16 mouse cellular contexts compared by ENCODE assay signal in genomic region chr13:113583563-113583962, GRCm38 (mm10). TPM values are rescaled to one million over a fixed set of nuclear protein-coding genes. Genes with fewer than 3 reads are reported as not detected.
A peak's percentile ranks its signal among the peaks of the same experiment; 100 is the strongest.
DNase-seq lines count a peak whose midpoint lies in the region.
"Had no signal": no experiment of that assay in that cellular context is flagged by ENCODE, and none has a peak within 500 bp of the region (broad histone marks: within the 10 kb centered on the region; RNA-seq: fewer than 3 reads in every experiment).

No protein-coding gene starts in this region.

- intact Hi-C loops in heart, postnatal 14 days (cut with DNase I) = loop anchor here (5.0 kb wide), 1 partner anchor 34 kb away; the partner anchor contains the start of gene Snx18

- DNase-seq in heart, adult 11 months = peak; percentile 88
- no peak for DNase-seq in heart, postnatal 14 days
- DNase-seq in lung, adult 18-20 months = peak; percentile 51 to 60
- no peak for DNase-seq in lung, postnatal 14 days
- peak; percentile 30 for DNase-seq in Muller cell, postnatal 12 days (ENCODE audit: inconsistent ontology term)
- no peak for DNase-seq in layer of hippocampus, postnatal 36 days
- no peak for DNase-seq in adrenal gland, adult 18-20 months (ENCODE audit: low spot score in 2 of 2)
- DNase-seq: adrenal gland, adult 8-10 months; B cell, adult 2 months; cerebellum, adult 11 months; cerebellum, adult 8-10 months; cerebellum, postnatal 14 days; embryo, embryonic 11 days; gastrocnemius, adult 2 months; gastrocnemius, postnatal 25 days; heart, postnatal 4 days had no signal

RNA-seq across cellular contexts. Expression of gene Snx18, which starts 34.8 kb away (rescaled TPM):
- total RNA-seq in heart, postnatal 14 days (2021) = 10 to 100 TPM; 28.4 to 28.7 TPM
- 10 to 100 TPM; 21.6 to 22.7 TPM for total RNA-seq in layer of hippocampus, postnatal 36 days (2021)
- 10 to 100 TPM; 22.3 to 24.9 TPM for total RNA-seq in adrenal gland, adult 18-20 months (2021)

Comparison
In these comparisons a context has a peak if more than half of its experiments do, and no peak if none do; other contexts are left out.
1. DNase-seq: peak in heart, adult 11 months (single experiment), lung, adult 18-20 months (2 of 2) and Muller cell, postnatal 12 days (single experiment); none in heart, postnatal 14 days (0 of 2), lung, postnatal 14 days (single experiment), layer of hippocampus, postnatal 36 days (0 of 2) and adrenal gland, adult 18-20 months (0 of 2).